Mouse (Mus musculus): ENCODE data around the gene Vamp9.
A peak's percentile ranks its signal among the peaks of the same experiment; 100 is the strongest.

Vamp9 gene

GRCm38 (mm10) chr5:99941776-99942502, 35.9 kb downstream of the Vamp9 start:
- no peak for DNase-seq (ENCODE audit: low spot score in 2 of 2)

- no peak for DNase-seq (ENCODE audit: low spot score in 2 of 2)
Observed at GRCm38 (mm10) chr5:99952513-99952912, 46.5 kb downstream of the Vamp9 start.

- no peak for DNase-seq (ENCODE audit: low spot score in 2 of 2)
Observed at GRCm38 (mm10) chr5:99953883-99954282, 47.8 kb downstream of the Vamp9 start.

- DNase-seq (ENCODE audit: low spot score in 2 of 2) = no peak
Observed at GRCm38 (mm10) chr5:99958666-99959065, 52.6 kb downstream of the Vamp9 start.

GRCm38 (mm10) chr5:99959236-99959936, 53.3 kb downstream of the Vamp9 start:
- no peak for DNase-seq (ENCODE audit: low spot score in 2 of 2)

GRCm38 (mm10) chr5:99959960-99960359, 53.9 kb downstream of the Vamp9 start:
- no peak for DNase-seq (ENCODE audit: low spot score in 2 of 2)

- peak; percentile 12 to 27 for DNase-seq (ENCODE audit: low spot score in 2 of 2)
Observed at GRCm38 (mm10) chr5:99973941-99974340, 67.9 kb downstream of the Vamp9 start.

GRCm38 (mm10) chr5:99975061-99975460, 69.0 kb downstream of the Vamp9 start:
- no peak for DNase-seq (ENCODE audit: low spot score in 2 of 2)

GRCm38 (mm10) chr5:99975776-99976175, 69.7 kb downstream of the Vamp9 start:
- no peak for DNase-seq (ENCODE audit: low spot score in 2 of 2)

- no peak for DNase-seq (ENCODE audit: low spot score in 2 of 2)
Observed at GRCm38 (mm10) chr5:99976334-99976955, 70.4 kb downstream of the Vamp9 start.

- DNase-seq (ENCODE audit: low spot score in 2 of 2) = peak; percentile 37 to 38
Observed at GRCm38 (mm10) chr5:99977516-99978301, 71.7 kb downstream of the Vamp9 start.

GRCm38 (mm10) chr5:99978699-99979442, 72.8 kb downstream of the Vamp9 start, which contains the start of the genes Hnrnpd and 4930524J08Rik:
Gene Hnrnpd, minus strand, starts transcription at chr5:99978938.
Gene 4930524J08Rik, plus strand, starts transcription at chr5:99979061.
- DNase-seq (ENCODE audit: low spot score in 2 of 2) = peak; percentile 89 to 91

- DNase-seq (ENCODE audit: low spot score in 2 of 2) = no peak
Observed at GRCm38 (mm10) chr5:99983452-99984061, 77.5 kb downstream of the Vamp9 start.

GRCm38 (mm10) chr5:99994166-99994565, 88.1 kb downstream of the Vamp9 start:
- DNase-seq (ENCODE audit: low spot score in 2 of 2) = no peak

GRCm38 (mm10) chr5:99994680-99995079, 88.6 kb downstream of the Vamp9 start:
- no peak for DNase-seq (ENCODE audit: low spot score in 2 of 2)

GRCm38 (mm10) chr5:100000048-100000447, 94.0 kb downstream of the Vamp9 start:
- no peak for DNase-seq (ENCODE audit: low spot score in 2 of 2)

GRCm38 (mm10) chr5:100000500-100000899, 94.4 kb downstream of the Vamp9 start:
- DNase-seq (ENCODE audit: low spot score in 2 of 2) = no peak
